ENCODE assay signal across 35 mouse cellular contexts in genomic region chr11:115950719-115951118, GRCm38 (mm10). TPM values are rescaled to one million over a fixed set of nuclear protein-coding genes. Genes with fewer than 3 reads are reported as not detected.
DNase-seq lines count a peak whose midpoint lies in the region; ATAC-seq lines count a peak whose summit lies in the region.
"Had no signal": no experiment of that assay in that cellular context is flagged by ENCODE, and none has a peak within 500 bp of the region (broad histone marks: within the 10 kb centered on the region; RNA-seq: fewer than 3 reads in every experiment).

No protein-coding gene starts in this region.

- ATAC-seq in embryonic facial prominence, embryonic 13.5 days (ENCODE audit: insufficient number of reproducible peaks, insufficient read depth, low FRiP score, low TSS enrichment, low read depth), result no peak
- no peak for ATAC-seq in limb, embryonic 13.5 days (ENCODE audit: low FRiP score, low read depth)
- ATAC-seq in hindbrain, embryonic 16.5 days, result peak; percentile 82
- ATAC-seq in neural tube, embryonic 15.5 days (ENCODE audit: low FRiP score), result peak; percentile 72
- ATAC-seq in forebrain, embryonic 12.5 days (ENCODE audit: low FRiP score), result no peak
- ATAC-seq: activated CD4-positive, CD25-positive, alpha-beta regulatory T cell, adult 4 months; forebrain, postnatal 0 days; intestine, postnatal 0 days; lung, postnatal 0 days had no signal

- peaks cover 90% of the 10 kb centered on the region for H3K36me3 ChIP-seq in embryonic facial prominence, embryonic 13.5 days
- H3K36me3 ChIP-seq in embryonic facial prominence, embryonic 10.5 days (replicated peaks), result peaks cover 100% of the 10 kb centered on the region
- H3K36me3 ChIP-seq in limb, embryonic 13.5 days, result peaks cover 98% of the 10 kb centered on the region
- H3K36me3 ChIP-seq in limb, embryonic 10.5 days, result peaks cover 100% of the 10 kb centered on the region
- H3K36me3 ChIP-seq in hindbrain, embryonic 16.5 days (ENCODE audit: control insufficient read depth, insufficient read depth, low read length), result peaks cover 5% of the 10 kb centered on the region
- H3K36me3 ChIP-seq in neural tube, embryonic 15.5 days, result peaks cover 52% of the 10 kb centered on the region
- H3K36me3 ChIP-seq in forebrain, embryonic 12.5 days (replicated peaks), result peaks cover 84% of the 10 kb centered on the region

- DNase-seq in embryonic facial prominence, embryonic 10.5 days (ENCODE audit: low spot score), result no peak
- DNase-seq in limb, embryonic 10.5 days (ENCODE audit: low spot score), result no peak
- DNase-seq in testis, postnatal 10 days (ENCODE audit: low spot score), result no peak
- DNase-seq: adrenal gland, adult 2 months; cerebellum, adult 11 months; cerebellum, adult 9-10 months; cerebellum, postnatal 36 days; forebrain, postnatal 0 days; gastrocnemius, postnatal 25 days; heart, adult 11 months; kidney, adult 9 months; kidney, postnatal 14 days; liver, embryonic 13.5 days; lung, adult 18-20 months; lung, postnatal 4 days; retina, postnatal 1 day; right cerebral cortex, postnatal 14 days had no signal

- no peaks in the 10 kb centered on the region for H3K9me3 ChIP-seq in embryonic facial prominence, embryonic 13.5 days
- H3K9me3 ChIP-seq in embryonic facial prominence, embryonic 10.5 days, result no peaks in the 10 kb centered on the region
- no peaks in the 10 kb centered on the region for H3K9me3 ChIP-seq in limb, embryonic 13.5 days
- H3K9me3 ChIP-seq in limb, embryonic 10.5 days (replicated peaks), result no peaks in the 10 kb centered on the region
- H3K9me3 ChIP-seq in hindbrain, embryonic 16.5 days (ENCODE audit: control insufficient read depth, low read length), result no peaks in the 10 kb centered on the region
- no peaks in the 10 kb centered on the region for H3K9me3 ChIP-seq in neural tube, embryonic 15.5 days (replicated peaks)
- H3K9me3 ChIP-seq in forebrain, embryonic 12.5 days, result no peaks in the 10 kb centered on the region
- H3K9me3 ChIP-seq: embryonic facial prominence, embryonic 12.5 days; heart, embryonic 10.5 days; heart, embryonic 15.5 days; liver, embryonic 13.5 days; megakaryocyte, embryonic 14.5 days; midbrain, embryonic 12.5 days had no signal

- no peak overlapping the region for H3K4me2 ChIP-seq in embryonic facial prominence, embryonic 13.5 days
- no peak overlapping the region for H3K4me2 ChIP-seq in limb, embryonic 13.5 days (replicated peaks)
- no peak overlapping the region for H3K4me2 ChIP-seq in hindbrain, embryonic 16.5 days (ENCODE audit: low read length)
- H3K4me2 ChIP-seq in neural tube, embryonic 15.5 days, result no peak overlapping the region
- H3K4me2 ChIP-seq in forebrain, embryonic 12.5 days, result no peak overlapping the region
- H3K4me2 ChIP-seq: embryonic facial prominence, embryonic 12.5 days; heart, embryonic 15.5 days; liver, embryonic 13.5 days; midbrain, embryonic 12.5 days had no signal

- H3K27ac ChIP-seq in embryonic facial prominence, embryonic 13.5 days, result peak overlapping the region; percentile 44; the same call in 1 of the 2 replicates
- no peak overlapping the region for H3K27ac ChIP-seq in embryonic facial prominence, embryonic 10.5 days (replicated peaks)
- 0 out of 2 replicates have a peak overlapping the region, but pooled peaks have one; percentile 10 for H3K27ac ChIP-seq in limb, embryonic 13.5 days
- H3K27ac ChIP-seq in limb, embryonic 10.5 days, result no peak overlapping the region
- H3K27ac ChIP-seq in hindbrain, embryonic 16.5 days (ENCODE audit: low read depth, low read length), result peak overlapping the region; percentile 67
- H3K27ac ChIP-seq in neural tube, embryonic 15.5 days (replicated peaks), result peak overlapping the region; percentile 80
- H3K27ac ChIP-seq in forebrain, embryonic 12.5 days, result no peak overlapping the region
- H3K27ac ChIP-seq: embryonic facial prominence, embryonic 12.5 days; heart, embryonic 10.5 days; heart, embryonic 15.5 days; left cerebral cortex, adult 2 months; liver, embryonic 13.5 days; midbrain, embryonic 12.5 days had no signal

- 86% methylated on average over 2 of the region's 2 CpGs for WGBS in embryonic facial prominence, embryonic 13.5 days
- 92% methylated on average over 2 of the region's 2 CpGs for WGBS in embryonic facial prominence, embryonic 10.5 days
- 82% methylated on average over 2 of the region's 2 CpGs for WGBS in limb, embryonic 13.5 days
- WGBS in limb, embryonic 10.5 days, result 93% methylated on average over 2 of the region's 2 CpGs
- WGBS in hindbrain, embryonic 16.5 days, result 87% methylated on average over 2 of the region's 2 CpGs
- WGBS in neural tube, embryonic 15.5 days, result 48% methylated on average over 2 of the region's 2 CpGs
- WGBS in forebrain, embryonic 12.5 days, result 93% methylated on average over 2 of the region's 2 CpGs

- no peaks in the 10 kb centered on the region for H3K27me3 ChIP-seq in embryonic facial prominence, embryonic 13.5 days
- H3K27me3 ChIP-seq in embryonic facial prominence, embryonic 10.5 days (replicated peaks; ENCODE audit: low read depth, poor library complexity, severe bottlenecking), result no peaks in the 10 kb centered on the region
- no peaks in the 10 kb centered on the region for H3K27me3 ChIP-seq in limb, embryonic 13.5 days
- H3K27me3 ChIP-seq in limb, embryonic 10.5 days (ENCODE audit: low read depth, poor library complexity, severe bottlenecking), result no peaks in the 10 kb centered on the region
- H3K27me3 ChIP-seq in hindbrain, embryonic 16.5 days (replicated peaks; ENCODE audit: control insufficient read depth, insufficient read depth, low read length), result no peaks in the 10 kb centered on the region
- H3K27me3 ChIP-seq in neural tube, embryonic 15.5 days (replicated peaks), result no peaks in the 10 kb centered on the region
- no peaks in the 10 kb centered on the region for H3K27me3 ChIP-seq in forebrain, embryonic 12.5 days
- H3K27me3 ChIP-seq: CH12.LX; embryonic facial prominence, embryonic 12.5 days; heart, embryonic 15.5 days; liver, embryonic 13.5 days; megakaryocyte, embryonic 14.5 days had no signal

- peaks cover 10% of the 10 kb centered on the region; the same call in 1 of the 2 replicates for H3K4me1 ChIP-seq in embryonic facial prominence, embryonic 13.5 days
- peaks cover 11% of the 10 kb centered on the region for H3K4me1 ChIP-seq in embryonic facial prominence, embryonic 10.5 days
- H3K4me1 ChIP-seq in limb, embryonic 13.5 days, result 0 out of 2 replicates have a peak, but pooled peaks cover 7% of the 10 kb centered on the region
- 0 out of 2 replicates have a peak, but pooled peaks cover 3% of the 10 kb centered on the region for H3K4me1 ChIP-seq in limb, embryonic 10.5 days
- peaks cover 4% of the 10 kb centered on the region; the same call in 1 of the 2 replicates for H3K4me1 ChIP-seq in hindbrain, embryonic 16.5 days (ENCODE audit: control insufficient read depth, insufficient read depth, low read depth, low read length)
- H3K4me1 ChIP-seq in neural tube, embryonic 15.5 days, result peaks cover 30% of the 10 kb centered on the region
- H3K4me1 ChIP-seq in forebrain, embryonic 12.5 days, result 0 out of 2 replicates have a peak, but pooled peaks cover 2% of the 10 kb centered on the region
- H3K4me1 ChIP-seq: heart, embryonic 10.5 days had no signal

- H3K9ac ChIP-seq in embryonic facial prominence, embryonic 13.5 days, result no peak overlapping the region
- no peak overlapping the region for H3K9ac ChIP-seq in limb, embryonic 13.5 days
- H3K9ac ChIP-seq in hindbrain, embryonic 16.5 days (ENCODE audit: low read depth, low read length), result no peak overlapping the region
- no peak overlapping the region for H3K9ac ChIP-seq in neural tube, embryonic 15.5 days (replicated peaks)
- no peak overlapping the region for H3K9ac ChIP-seq in forebrain, embryonic 12.5 days
- H3K9ac ChIP-seq: embryonic facial prominence, embryonic 12.5 days; forebrain, postnatal 0 days; heart, embryonic 15.5 days; liver, embryonic 13.5 days; midbrain, embryonic 12.5 days had no signal

- H3K4me3 ChIP-seq in embryonic facial prominence, embryonic 13.5 days, result no peak overlapping the region
- no peak overlapping the region for H3K4me3 ChIP-seq in embryonic facial prominence, embryonic 10.5 days
- no peak overlapping the region for H3K4me3 ChIP-seq in limb, embryonic 13.5 days
- H3K4me3 ChIP-seq in limb, embryonic 10.5 days, result no peak overlapping the region
- H3K4me3 ChIP-seq in hindbrain, embryonic 16.5 days (ENCODE audit: low read length), result no peak overlapping the region
- no peak overlapping the region for H3K4me3 ChIP-seq in neural tube, embryonic 15.5 days (replicated peaks)
- no peak overlapping the region for H3K4me3 ChIP-seq in forebrain, embryonic 12.5 days (replicated peaks)
- H3K4me3 ChIP-seq: embryonic facial prominence, embryonic 12.5 days; erythroblast, embryonic 14.5 days; heart, embryonic 10.5 days; heart, embryonic 15.5 days; left cerebral cortex, adult 2 months; liver, embryonic 13.5 days; megakaryocyte, embryonic 14.5 days; midbrain, embryonic 12.5 days had no signal

RNA-seq across cellular contexts. Expression of gene Recql5, which starts 17.4 kb away (rescaled TPM):
- polyA plus RNA-seq in embryonic facial prominence, embryonic 13.5 days (2015; fragmentation: Nextera tagmentation; extraction: Ambion mirVana), result 22.9 and 24.9 TPM in 2 replicates
- polyA plus RNA-seq in embryonic facial prominence, embryonic 10.5 days (2016; fragmentation: Nextera tagmentation; extraction: Ambion mirVana), result 27.9 and 30.7 TPM in 2 replicates
- polyA plus RNA-seq in limb, embryonic 13.5 days (2015; fragmentation: Nextera tagmentation; extraction: Ambion mirVana), result 22.3 and 23.7 TPM in 2 replicates
- polyA plus RNA-seq in limb, embryonic 10.5 days (2016; fragmentation: Nextera tagmentation; extraction: Ambion mirVana), result 30.4 and 34.6 TPM in 2 replicates
- 20.2 and 21.3 TPM in 2 replicates for polyA plus RNA-seq in hindbrain, embryonic 16.5 days (2015; fragmentation: Nextera tagmentation; extraction: Ambion mirVana)
- polyA plus RNA-seq in neural tube, embryonic 15.5 days (2015; fragmentation: Nextera tagmentation; extraction: Ambion mirVana), result 19.7 and 22.0 TPM in 2 replicates
- polyA plus RNA-seq in forebrain, embryonic 12.5 days (2016; fragmentation: Nextera tagmentation; extraction: Ambion mirVana), result 32.5 and 33.4 TPM in 2 replicates

RNA-seq across cellular contexts. Expression of gene Sap30bp, which starts 17.6 kb away (rescaled TPM):
- 47.0 and 53.9 TPM in 2 replicates for polyA plus RNA-seq in embryonic facial prominence, embryonic 13.5 days (2015; fragmentation: Nextera tagmentation; extraction: Ambion mirVana)
- polyA plus RNA-seq in embryonic facial prominence, embryonic 10.5 days (2016; fragmentation: Nextera tagmentation; extraction: Ambion mirVana), result 48.4 and 50.8 TPM in 2 replicates
- polyA plus RNA-seq in limb, embryonic 13.5 days (2015; fragmentation: Nextera tagmentation; extraction: Ambion mirVana), result 44.2 and 52.1 TPM in 2 replicates
- 47.9 and 52.2 TPM in 2 replicates for polyA plus RNA-seq in limb, embryonic 10.5 days (2016; fragmentation: Nextera tagmentation; extraction: Ambion mirVana)
- 38.4 and 45.3 TPM in 2 replicates for polyA plus RNA-seq in hindbrain, embryonic 16.5 days (2015; fragmentation: Nextera tagmentation; extraction: Ambion mirVana)
- 39.0 and 40.5 TPM in 2 replicates for polyA plus RNA-seq in neural tube, embryonic 15.5 days (2015; fragmentation: Nextera tagmentation; extraction: Ambion mirVana)
- polyA plus RNA-seq in forebrain, embryonic 12.5 days (2016; fragmentation: Nextera tagmentation; extraction: Ambion mirVana), result 56.8 and 61.9 TPM in 2 replicates

RNA-seq across cellular contexts. Expression of gene Itgb4, which starts 23.8 kb away (rescaled TPM):
- 11.2 and 11.6 TPM in 2 replicates for polyA plus RNA-seq in embryonic facial prominence, embryonic 13.5 days (2015; fragmentation: Nextera tagmentation; extraction: Ambion mirVana)
- polyA plus RNA-seq in embryonic facial prominence, embryonic 10.5 days (2016; fragmentation: Nextera tagmentation; extraction: Ambion mirVana), result 1.1 and 1.5 TPM in 2 replicates
- 5.2 and 6.3 TPM in 2 replicates for polyA plus RNA-seq in limb, embryonic 13.5 days (2015; fragmentation: Nextera tagmentation; extraction: Ambion mirVana)
- polyA plus RNA-seq in limb, embryonic 10.5 days (2016; fragmentation: Nextera tagmentation; extraction: Ambion mirVana), result 0.90 and 1.6 TPM in 2 replicates
- 1.8 and 2.1 TPM in 2 replicates for polyA plus RNA-seq in hindbrain, embryonic 16.5 days (2015; fragmentation: Nextera tagmentation; extraction: Ambion mirVana)
- polyA plus RNA-seq in neural tube, embryonic 15.5 days (2015; fragmentation: Nextera tagmentation; extraction: Ambion mirVana), result 2.0 and 4.9 TPM in 2 replicates
- 0.94 and 1.0 TPM in 2 replicates for polyA plus RNA-seq in forebrain, embryonic 12.5 days (2016; fragmentation: Nextera tagmentation; extraction: Ambion mirVana)
- polyA plus RNA-seq: activated CD4-positive, CD25-positive, alpha-beta regulatory T cell, adult 4 months had no signal

RNA-seq across cellular contexts. Expression of gene Smim6, which starts 38.9 kb away (rescaled TPM):
- 1.1 and 1.2 TPM in 2 replicates for polyA plus RNA-seq in embryonic facial prominence, embryonic 13.5 days (2015; fragmentation: Nextera tagmentation; extraction: Ambion mirVana)
- 1.1 and 1.6 TPM in 2 replicates for polyA plus RNA-seq in embryonic facial prominence, embryonic 10.5 days (2016; fragmentation: Nextera tagmentation; extraction: Ambion mirVana)
- 1.4 TPM in 2 replicates for polyA plus RNA-seq in limb, embryonic 13.5 days (2015; fragmentation: Nextera tagmentation; extraction: Ambion mirVana)
- 1.0 and 1.1 TPM in 2 replicates for polyA plus RNA-seq in limb, embryonic 10.5 days (2016; fragmentation: Nextera tagmentation; extraction: Ambion mirVana)
- polyA plus RNA-seq in hindbrain, embryonic 16.5 days (2015; fragmentation: Nextera tagmentation; extraction: Ambion mirVana), result 0.49 and 0.58 TPM in 2 replicates
- 0.68 and 3.1 TPM in 2 replicates for polyA plus RNA-seq in neural tube, embryonic 15.5 days (2015; fragmentation: Nextera tagmentation; extraction: Ambion mirVana)
- polyA plus RNA-seq in forebrain, embryonic 12.5 days (2016; fragmentation: Nextera tagmentation; extraction: Ambion mirVana), result 0.49 and 1.1 TPM in 2 replicates
- polyA plus RNA-seq: adrenal gland, adult 2 months; neural tube, embryonic 11.5 days had no signal

RNA-seq across cellular contexts. Expression of gene Smim5, which starts 51.0 kb away (rescaled TPM):
- 3.3 and 3.4 TPM in 2 replicates for polyA plus RNA-seq in embryonic facial prominence, embryonic 13.5 days (2015; fragmentation: Nextera tagmentation; extraction: Ambion mirVana)
- polyA plus RNA-seq in embryonic facial prominence, embryonic 10.5 days (2016; fragmentation: Nextera tagmentation; extraction: Ambion mirVana), result 1.5 and 1.8 TPM in 2 replicates
- polyA plus RNA-seq in limb, embryonic 13.5 days (2015; fragmentation: Nextera tagmentation; extraction: Ambion mirVana), result 6.7 and 8.6 TPM in 2 replicates
- polyA plus RNA-seq in limb, embryonic 10.5 days (2016; fragmentation: Nextera tagmentation; extraction: Ambion mirVana), result 1.7 and 2.0 TPM in 2 replicates
- 2.5 and 3.9 TPM in 2 replicates for polyA plus RNA-seq in hindbrain, embryonic 16.5 days (2015; fragmentation: Nextera tagmentation; extraction: Ambion mirVana)
- polyA plus RNA-seq in neural tube, embryonic 15.5 days (2015; fragmentation: Nextera tagmentation; extraction: Ambion mirVana), result 2.2 and 8.1 TPM in 2 replicates
- polyA plus RNA-seq in forebrain, embryonic 12.5 days (2016; fragmentation: Nextera tagmentation; extraction: Ambion mirVana), result 1.1 and 1.3 TPM in 2 replicates
- polyA plus RNA-seq: testis, adult 2 months had no signal

Comparison
In these comparisons a context has a peak if more than half of its experiments do, and no peak if none do; other contexts are left out.
1. H3K27ac ChIP-seq: peak in embryonic facial prominence, embryonic 13.5 days (single experiment), limb, embryonic 13.5 days (single experiment), hindbrain, embryonic 16.5 days (single experiment) and neural tube, embryonic 15.5 days (single experiment); none in embryonic facial prominence, embryonic 10.5 days (single experiment), limb, embryonic 10.5 days (single experiment) and forebrain, embryonic 12.5 days (single experiment).
2. ATAC-seq: peak in hindbrain, embryonic 16.5 days (single experiment) and neural tube, embryonic 15.5 days (single experiment); none in embryonic facial prominence, embryonic 13.5 days (single experiment), limb, embryonic 13.5 days (single experiment) and forebrain, embryonic 12.5 days (single experiment).